Mouse (Mus musculus) brain, embryonic 14.5 days (tissue): ENCODE data around the gene Ccng2.

ENCODE experiments used
- CTCF ChIP-seq: fragments of 200-500 bp; IDR thresholded peaks from 2 replicates; pipeline ENCODE4 v1.5.1; 2012; ENCODE audit warnings: inconsistent platforms, mild to moderate bottlenecking, moderate library complexity, borderline replicate concordance; ENCODE audit not compliant: insufficient read depth, insufficient read length; ENCODE audit errors: extremely low read depth
- POLR2A ChIP-seq: fragments of 200-500 bp; IDR thresholded peaks from 2 replicates; pipeline ENCODE4 v1.6.1; 2012; ENCODE audit warnings: mild to moderate bottlenecking, inconsistent platforms, borderline replicate concordance; ENCODE audit not compliant: poor library complexity, insufficient read depth, insufficient read length, severe bottlenecking; ENCODE audit errors: extremely low read depth

GRCm38 (mm10) chr5:93251001-93251760, 15.9 kb upstream of the Ccng2 start:
- TF ChIP-seq CTCF (no peak), POLR2A (no peak)
